Mouse (Mus musculus): Measurements from ENCODE around the gene Ctcfl. TPM values are rescaled to one million over a fixed set of nuclear protein-coding genes. Genes with fewer than 3 reads are reported as not detected.
A peak's percentile ranks its signal among the peaks of the same experiment; 100 is the strongest.

The Ctcfl gene
- polyA plus RNA-seq, 1 experiment: not detected

DNA sequence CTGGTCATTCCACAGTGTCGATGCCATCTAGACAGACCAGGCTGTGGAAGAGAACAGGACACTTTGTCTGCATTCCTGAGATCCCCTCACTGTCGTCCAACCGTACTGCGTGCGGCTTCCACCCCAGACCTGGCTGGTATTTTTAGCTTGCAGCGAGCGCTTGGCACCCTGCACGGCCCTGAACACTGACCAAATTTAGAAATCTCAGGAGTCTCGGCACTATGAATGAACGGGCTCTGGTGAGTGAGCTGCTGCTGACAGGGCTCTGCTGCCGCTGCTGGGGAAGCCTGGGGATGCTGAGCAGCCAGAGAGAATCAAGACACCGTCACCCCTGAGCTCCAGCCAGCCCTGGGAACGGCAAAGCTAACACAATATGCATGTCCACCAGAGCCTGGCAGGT is 31.9 kb downstream of the Ctcfl start:
- no peak overlapping the region for H3K27ac ChIP-seq (ENCODE audit: insufficient read depth, low read length)
- H3K4me1 ChIP-seq (ENCODE audit: control insufficient read depth, insufficient read depth, low read length): no peaks in the 10 kb centered on the region
- TF ChIP-seq POLR2A (IDR thresholded peaks at IDR 0.05; ENCODE audit: extremely low read depth, insufficient read depth, low read length) (no peak), CTCF (IDR thresholded peaks at IDR 0.05; ENCODE audit: extremely low read depth, insufficient read depth, low read length) (no peak)
- no peak overlapping the region for H3K4me3 ChIP-seq (ENCODE audit: insufficient read depth, low read length)

GRCm38 (mm10) chr2:173085763-173086162 is 33.6 kb downstream of the Ctcfl start:
- Histone ChIP-seq H3K4me3 (ENCODE audit: insufficient read depth, low read length) (no peak overlapping the region), H3K4me1 (ENCODE audit: control insufficient read depth, insufficient read depth, low read length) (no peaks in the 10 kb centered on the region), H3K27ac (ENCODE audit: insufficient read depth, low read length) (no peak overlapping the region)
- TF ChIP-seq CTCF (IDR thresholded peaks at IDR 0.05; ENCODE audit: extremely low read depth, insufficient read depth, low read length) (no peak), POLR2A (IDR thresholded peaks at IDR 0.05; ENCODE audit: extremely low read depth, insufficient read depth, low read length) (no peak)

- no peak overlapping the region for H3K4me3 ChIP-seq (ENCODE audit: insufficient read depth, low read length)
- H3K27ac ChIP-seq (ENCODE audit: insufficient read depth, low read length): no peak overlapping the region
- TF ChIP-seq POLR2A (IDR thresholded peaks at IDR 0.05; ENCODE audit: extremely low read depth, insufficient read depth, low read length): no peak
- TF ChIP-seq CTCF (IDR thresholded peaks at IDR 0.05; ENCODE audit: extremely low read depth, insufficient read depth, low read length): no peak
- H3K4me1 ChIP-seq (ENCODE audit: control insufficient read depth, insufficient read depth, low read length): no peaks in the 10 kb centered on the region
Observed at GRCm38 (mm10) chr2:173084871-173085270, 34.5 kb downstream of the Ctcfl start.

GRCm38 (mm10) chr2:173083712-173084475 is 35.4 kb downstream of the Ctcfl start:
- Histone ChIP-seq H3K4me3 (ENCODE audit: insufficient read depth, low read length) (no peak overlapping the region), H3K27ac (ENCODE audit: insufficient read depth, low read length) (no peak overlapping the region), H3K4me1 (ENCODE audit: control insufficient read depth, insufficient read depth, low read length) (no peaks in the 10 kb centered on the region)
- no peak for TF ChIP-seq CTCF (IDR thresholded peaks at IDR 0.05; ENCODE audit: extremely low read depth, insufficient read depth, low read length)
- TF ChIP-seq POLR2A (IDR thresholded peaks at IDR 0.05; ENCODE audit: extremely low read depth, insufficient read depth, low read length): no peak

GRCm38 (mm10) chr2:173083106-173083505 is 36.2 kb downstream of the Ctcfl start:
- Histone ChIP-seq H3K4me3 (ENCODE audit: insufficient read depth, low read length) (no peak overlapping the region), H3K27ac (ENCODE audit: insufficient read depth, low read length) (no peak overlapping the region), H3K4me1 (ENCODE audit: control insufficient read depth, insufficient read depth, low read length) (no peaks in the 10 kb centered on the region)
- TF ChIP-seq CTCF (IDR thresholded peaks at IDR 0.05; ENCODE audit: extremely low read depth, insufficient read depth, low read length) (no peak), POLR2A (IDR thresholded peaks at IDR 0.05; ENCODE audit: extremely low read depth, insufficient read depth, low read length) (no peak)

- TF ChIP-seq POLR2A (IDR thresholded peaks at IDR 0.05; ENCODE audit: extremely low read depth, insufficient read depth, low read length) (no peak), CTCF (IDR thresholded peaks at IDR 0.05; ENCODE audit: extremely low read depth, insufficient read depth, low read length) (no peak)
- no peaks in the 10 kb centered on the region for H3K4me1 ChIP-seq (ENCODE audit: control insufficient read depth, insufficient read depth, low read length)
- H3K27ac ChIP-seq (ENCODE audit: insufficient read depth, low read length): no peak overlapping the region
- no peak overlapping the region for H3K4me3 ChIP-seq (ENCODE audit: insufficient read depth, low read length)
Observed at GRCm38 (mm10) chr2:173082706-173083105, 36.6 kb downstream of the Ctcfl start.

DNA sequence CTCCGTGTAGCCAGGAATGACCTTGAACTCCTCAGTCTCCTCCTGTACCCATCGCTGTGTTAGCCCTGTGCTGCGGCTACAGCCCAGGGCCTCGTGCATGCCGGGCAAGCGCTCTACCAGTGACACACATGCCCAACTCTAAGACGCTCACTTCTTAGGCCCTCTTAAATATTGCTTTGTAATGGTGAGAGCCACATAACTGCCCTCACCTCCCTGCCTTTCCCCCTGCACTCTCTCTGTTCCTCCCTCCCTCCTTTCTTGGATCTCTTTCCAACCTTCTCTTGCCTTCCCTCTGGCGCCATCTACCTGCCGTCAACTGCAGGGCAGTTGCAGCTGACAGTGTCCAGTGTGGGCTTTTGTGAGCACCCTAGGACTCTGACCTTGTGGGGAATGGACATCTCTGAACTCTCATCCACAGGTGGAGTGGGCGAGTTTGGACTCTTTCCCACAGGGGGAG is 38.5 kb downstream of the Ctcfl start:
- Histone ChIP-seq H3K27ac (ENCODE audit: insufficient read depth, low read length) (no peak overlapping the region), H3K4me1 (ENCODE audit: control insufficient read depth, insufficient read depth, low read length) (no peaks in the 10 kb centered on the region), H3K4me3 (ENCODE audit: insufficient read depth, low read length) (no peak overlapping the region)
- TF ChIP-seq POLR2A (IDR thresholded peaks at IDR 0.05; ENCODE audit: extremely low read depth, insufficient read depth, low read length) (no peak), CTCF (IDR thresholded peaks at IDR 0.05; ENCODE audit: extremely low read depth, insufficient read depth, low read length) (peak; percentile 97)

GRCm38 (mm10) chr2:173079766-173080549 is 39.4 kb downstream of the Ctcfl start:
- Histone ChIP-seq H3K4me3 (ENCODE audit: insufficient read depth, low read length) (no peak overlapping the region), H3K4me1 (ENCODE audit: control insufficient read depth, insufficient read depth, low read length) (no peaks in the 10 kb centered on the region)
- TF ChIP-seq POLR2A (IDR thresholded peaks at IDR 0.05; ENCODE audit: extremely low read depth, insufficient read depth, low read length): no peak
- TF ChIP-seq CTCF (IDR thresholded peaks at IDR 0.05; ENCODE audit: extremely low read depth, insufficient read depth, low read length): no peak

DNA sequence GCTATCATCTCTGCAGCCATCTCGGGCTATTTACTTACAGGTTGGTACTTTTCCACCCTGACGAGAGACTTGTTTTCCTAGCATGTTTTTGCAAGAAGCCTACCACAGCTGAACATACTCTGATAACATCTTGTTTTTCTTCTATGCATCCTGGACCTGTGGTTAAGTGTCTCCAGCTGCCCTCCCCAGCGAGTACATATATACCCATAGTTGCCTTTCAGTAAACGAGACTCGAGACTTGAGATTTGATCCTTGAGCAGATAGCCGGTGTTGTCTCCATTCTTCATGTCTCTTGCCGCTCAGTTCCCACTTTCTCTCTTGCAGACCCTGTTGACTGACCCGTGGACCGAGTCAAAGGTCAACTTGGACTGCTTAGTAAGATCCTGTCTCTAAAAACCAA is 42.4 kb downstream of the Ctcfl start:
- TF ChIP-seq CTCF (IDR thresholded peaks at IDR 0.05; ENCODE audit: extremely low read depth, insufficient read depth, low read length) (no peak), POLR2A (IDR thresholded peaks at IDR 0.05; ENCODE audit: extremely low read depth, insufficient read depth, low read length) (no peak)
- H3K4me3 ChIP-seq (ENCODE audit: insufficient read depth, low read length): no peak overlapping the region
- H3K4me1 ChIP-seq (ENCODE audit: control insufficient read depth, insufficient read depth, low read length): no peaks in the 10 kb centered on the region
- no peak overlapping the region for H3K27ac ChIP-seq (ENCODE audit: insufficient read depth, low read length)

More at GRCm38 (mm10) chr2:173079766-173080549, 39.4 kb downstream of the Ctcfl start:
- no peak overlapping the region for H3K27ac ChIP-seq (ENCODE audit: insufficient read depth, low read length)

All from cortical plate, adult 2 months (tissue).